Mouse (Mus musculus) monocyte, adult 59 days (primary cell): ENCODE measurements around the gene Mfsd2a. TPM values are rescaled to one million over a fixed set of nuclear protein-coding genes. Genes with fewer than 3 reads are reported as not detected.

Source experiments
- total RNA-seq, 2 experiments: library from RNA; stranded (reverse); gene quantifications; one replicate each; pipeline ENCODE4 v1.2.4; 2023

The Mfsd2a gene
- total RNA-seq = 1 to 10 TPM; 1.7 to 2.5 TPM

GRCm38 (mm10) chr4:122961100-122961567, at the start of gene Mfsd2a:
Gene Mfsd2a (minus strand): TSS chr4:122961188.

GRCm38 (mm10) chr4:122995404-122996220, 34.6 kb upstream of the Mfsd2a start, which contains the start of gene Mycl:
Gene Mycl (plus strand): TSS chr4:122995652.

Other genes with a start within 250 kb of the Mfsd2a start
- 100 to 1,000 TPM; 162 to 166 TPM for gene Ppt1, start 124.9 kb downstream of the Mfsd2a start, total RNA-seq
- gene Cap1, start 75.1 kb downstream of the Mfsd2a start, total RNA-seq = 100 to 1,000 TPM; 512 to 582 TPM
- 1 to 10 TPM; 6.7 to 8.3 TPM for gene Mycl, start 34.5 kb upstream of the Mfsd2a start, total RNA-seq
- 10 to 100 TPM; 13.1 to 13.5 TPM for gene Trit1, start 55.4 kb upstream of the Mfsd2a start, total RNA-seq
- gene Bmp8b, start 144.0 kb upstream of the Mfsd2a start, total RNA-seq = not detected
- not detected for gene Oxct2b, start 155.1 kb upstream of the Mfsd2a start, total RNA-seq
- gene Ppie, start 178.8 kb upstream of the Mfsd2a start, total RNA-seq = 10 to 100 TPM; 29.1 to 32.4 TPM
- gene Hpcal4, start 222.0 kb upstream of the Mfsd2a start, total RNA-seq = not detected
- gene Nt5c1a, start 240.3 kb upstream of the Mfsd2a start, total RNA-seq = not detected